Mouse (Mus musculus) cerebellum, adult 2 months (tissue): ENCODE results near the gene Gpsm2.

ENCODE experiments used
- CTCF ChIP-seq: fragments of 200-500 bp; IDR thresholded peaks from 2 replicates; pipeline ENCODE4 v1.5.1; 2011; ENCODE audit warnings: low read depth, mild to moderate bottlenecking, control low read depth, low read length, moderate library complexity, borderline replicate concordance; ENCODE audit not compliant: insufficient read depth
- POLR2A ChIP-seq: fragments of 200-500 bp; IDR thresholded peaks from 2 replicates; pipeline ENCODE4 v1.6.1; 2011; ENCODE audit warnings: low read length, control low read depth, borderline replicate concordance; ENCODE audit not compliant: insufficient read depth

DNA sequence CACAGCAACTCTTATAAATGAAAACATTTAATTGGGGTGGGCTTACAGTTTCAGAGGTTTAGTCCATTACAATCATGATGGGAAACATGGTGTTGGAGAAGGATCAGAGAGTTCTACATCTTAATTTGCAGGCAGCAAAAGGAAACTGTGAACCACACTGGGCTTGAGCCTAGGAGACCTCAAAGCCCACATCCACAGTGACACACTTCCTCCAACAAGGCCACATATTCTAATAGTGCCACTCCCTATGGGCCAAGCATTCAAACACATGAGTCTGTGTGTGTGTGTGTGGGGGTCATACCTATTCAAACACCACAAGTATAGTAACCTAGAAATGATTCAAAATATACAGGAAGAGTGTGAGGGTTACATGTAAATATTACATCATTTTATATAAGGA lies 5.2 kb upstream of the Gpsm2 start:
- no peak for TF ChIP-seq POLR2A
- no peak for TF ChIP-seq CTCF
